Mouse (Mus musculus) naive thymus-derived CD4-positive, alpha-beta T cell, adult 2 months (primary cell): ENCODE data around the gene Slc25a12.

Source experiments
- DNase-seq: peaks from one replicate; pipeline ENCODE4 v3.0.0-alpha.2; 2011; ENCODE audit warnings: low read depth

The Slc25a12 gene

GRCm38 (mm10) chr2:71350181-71350580, 17.4 kb downstream of the Slc25a12 start:
- DNase-seq = no peak

- no peak for DNase-seq
These were observed 18.0 kb downstream of the Slc25a12 start for GRCm38 (mm10) chr2:71349511-71349910.

DNA sequence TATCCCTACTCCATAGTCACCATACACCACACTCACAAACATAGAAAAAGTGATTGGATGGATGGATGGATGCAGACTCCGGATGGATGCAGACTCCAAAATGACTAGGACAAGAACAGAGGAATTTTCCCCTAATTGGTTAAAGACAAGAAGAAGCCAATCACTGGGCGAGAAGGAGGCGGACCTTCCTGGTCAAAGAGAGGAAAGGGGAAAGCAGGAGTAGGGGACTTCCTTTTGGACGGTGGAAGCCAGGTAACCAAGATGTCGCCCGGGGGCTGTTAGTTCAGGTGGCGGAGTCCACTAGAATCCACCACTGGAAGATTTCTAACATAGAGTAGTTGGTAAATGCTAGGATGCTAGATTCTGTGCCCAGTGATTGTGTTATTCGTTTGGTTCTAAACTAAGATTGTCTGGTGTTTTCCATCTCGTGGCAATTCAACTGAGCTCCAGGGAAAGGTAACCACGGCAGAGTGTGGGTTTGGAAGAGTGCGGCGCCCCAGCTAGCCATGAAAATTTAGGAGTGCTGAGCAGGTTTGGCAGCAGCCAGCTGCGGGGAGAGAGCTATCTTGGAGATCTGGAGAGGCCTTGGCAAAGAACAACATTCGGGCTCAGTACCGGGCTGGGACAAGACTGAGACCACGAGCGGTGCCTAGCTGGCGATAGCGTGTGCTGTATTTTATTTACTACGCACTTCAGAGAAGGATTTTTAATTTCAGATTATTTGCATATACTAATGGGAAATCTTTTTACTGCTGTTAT, 19.6 kb downstream of the Slc25a12 start:
- no peak for DNase-seq

GRCm38 (mm10) chr2:71347160-71347559, 20.4 kb downstream of the Slc25a12 start:
- DNase-seq = no peak

DNA sequence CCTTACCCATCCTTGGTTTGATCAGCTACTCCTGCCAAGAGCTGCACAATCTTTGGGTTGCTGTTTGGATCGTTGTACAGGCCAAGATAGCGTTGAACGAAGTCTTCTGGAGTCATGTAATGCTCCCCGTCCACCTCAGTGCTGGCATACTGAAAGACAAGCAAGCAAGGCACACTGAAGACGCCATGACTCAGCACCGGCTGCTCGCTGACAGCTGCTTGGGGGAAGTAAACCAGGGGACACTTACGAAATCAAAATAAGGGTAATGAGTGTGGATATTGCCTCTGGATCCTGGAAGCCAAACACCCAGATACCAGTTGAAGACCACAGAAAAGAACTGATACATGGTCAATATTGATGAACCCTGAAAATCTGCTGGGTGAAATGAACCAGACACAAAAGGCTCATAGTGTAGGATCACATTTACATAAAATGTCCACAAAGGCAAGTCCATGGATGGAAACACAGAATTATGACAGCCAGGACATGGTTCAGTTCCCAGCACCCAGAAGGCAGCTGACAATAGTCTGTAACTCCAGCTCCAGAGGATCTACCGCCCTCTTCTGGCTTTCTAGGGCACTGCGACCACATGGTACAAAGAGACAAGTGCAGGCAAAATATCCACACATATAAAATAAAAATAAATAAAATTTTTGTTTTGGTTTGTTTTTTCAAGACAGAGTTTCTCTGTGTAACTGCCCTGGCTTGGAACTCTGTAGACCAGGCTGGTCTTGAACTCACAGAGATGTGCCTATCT, 23.5 kb downstream of the Slc25a12 start:
- DNase-seq = no peak

DNA sequence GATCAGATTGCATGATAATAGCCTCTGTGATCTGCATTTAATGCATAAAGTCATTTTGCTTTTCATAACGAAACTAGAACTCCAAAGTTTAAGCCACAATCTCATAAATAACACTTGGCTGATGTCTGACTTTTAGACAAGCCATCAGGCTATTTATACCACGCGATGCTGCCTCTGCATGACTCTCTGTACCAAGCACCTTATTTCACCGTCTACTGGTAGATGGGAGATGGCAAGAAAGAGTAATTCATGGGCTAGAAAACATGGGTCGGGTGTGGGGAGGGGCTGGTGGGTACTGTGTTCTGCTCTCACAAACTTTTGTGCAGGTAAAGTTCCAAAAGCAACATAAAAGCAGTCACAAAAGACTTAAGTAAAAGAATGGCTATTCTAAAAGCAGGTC, 27.4 kb downstream of the Slc25a12 start:
- no peak for DNase-seq

DNA sequence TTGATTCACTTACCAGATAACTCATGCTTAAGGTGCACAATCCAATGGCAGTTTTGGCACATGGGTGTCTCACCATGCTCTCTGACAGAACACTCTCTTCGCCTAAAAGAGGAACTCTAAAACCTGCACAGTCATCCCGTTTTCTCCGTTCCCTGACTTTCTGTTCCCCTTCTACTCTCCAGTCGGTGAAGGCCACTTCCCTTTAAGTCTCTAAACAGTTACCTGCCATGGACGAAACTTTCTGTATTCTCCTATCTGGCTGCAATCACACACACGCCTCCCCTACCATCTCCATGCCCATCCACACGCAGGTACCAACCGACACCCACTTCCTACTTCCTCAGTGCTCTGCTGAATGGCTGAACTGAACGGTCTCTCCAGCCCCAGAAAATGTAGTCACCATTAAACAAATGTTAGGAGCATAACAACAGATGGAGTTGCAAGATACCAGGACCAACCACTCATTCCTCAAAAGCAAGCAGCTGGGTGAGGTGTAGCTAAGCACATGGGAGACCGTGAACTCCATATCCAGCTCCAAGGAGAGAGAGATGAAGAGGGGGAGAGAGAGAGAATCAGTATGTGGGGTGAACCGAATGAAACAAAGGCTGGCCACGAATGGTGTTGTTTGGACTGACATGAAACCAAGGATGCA, 29.3 kb downstream of the Slc25a12 start:
- DNase-seq = no peak

DNA sequence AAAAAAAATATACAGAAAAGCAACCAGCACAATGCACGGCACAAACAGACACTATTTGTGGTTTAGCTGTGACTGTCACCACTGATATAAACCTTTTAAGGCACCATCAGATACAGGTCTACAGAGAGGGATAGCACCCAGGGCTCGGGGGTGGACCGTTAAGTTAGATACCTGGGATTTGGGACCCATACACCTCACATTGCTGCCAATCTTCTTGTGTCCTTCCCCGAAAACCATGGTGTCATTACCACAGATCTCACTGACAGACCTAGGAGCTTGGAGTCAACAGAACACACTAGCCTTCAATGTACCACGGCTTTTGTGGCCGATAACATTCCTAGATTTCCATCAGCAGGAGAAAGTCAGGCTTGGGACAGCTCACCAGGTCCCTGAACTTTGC, 30.9 kb downstream of the Slc25a12 start:
- DNase-seq = no peak

DNA sequence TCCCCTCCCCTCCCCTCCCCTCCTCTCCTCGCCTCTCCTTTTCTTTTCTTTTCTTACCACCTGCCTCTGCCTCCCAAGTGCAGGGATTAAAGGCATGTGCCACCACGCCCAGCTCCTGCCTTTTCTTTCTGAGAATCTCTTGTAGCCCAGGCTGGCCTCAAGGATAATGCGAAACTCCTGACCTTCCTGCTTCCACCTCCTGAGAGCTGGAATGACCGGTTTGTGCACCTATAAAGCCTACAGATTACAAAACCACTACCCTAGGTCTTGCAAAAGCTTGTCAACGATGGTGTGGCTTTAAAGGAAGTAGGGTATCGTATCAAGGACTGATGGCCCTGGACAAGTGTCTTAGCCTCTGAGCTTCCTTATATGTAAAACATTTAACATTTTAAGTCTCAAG, 31.3 kb downstream of the Slc25a12 start:
- DNase-seq = no peak

- no peak for DNase-seq
These were observed 33.3 kb downstream of the Slc25a12 start for GRCm38 (mm10) chr2:71333986-71334822.

DNA sequence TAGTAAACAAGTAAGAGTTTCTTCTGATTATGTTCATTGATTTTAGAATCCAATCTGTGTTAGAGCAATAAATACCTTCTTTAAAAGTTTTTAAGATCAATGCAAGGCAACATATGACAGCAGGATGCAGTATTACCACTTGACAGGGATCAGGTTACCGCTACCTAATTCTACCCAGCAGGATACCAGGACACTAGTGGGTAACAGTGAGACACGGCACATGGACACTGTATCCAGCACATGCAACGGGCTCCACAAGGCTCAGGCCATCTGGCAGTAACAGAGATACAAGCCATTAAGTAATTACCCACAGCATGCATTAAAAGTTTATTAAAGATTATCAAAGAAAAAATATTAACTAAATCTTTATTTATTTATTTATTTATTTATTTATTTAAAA, 37.8 kb downstream of the Slc25a12 start:
- DNase-seq = no peak

GRCm38 (mm10) chr2:71328391-71329160, 39.0 kb downstream of the Slc25a12 start:
- DNase-seq = no peak

DNA sequence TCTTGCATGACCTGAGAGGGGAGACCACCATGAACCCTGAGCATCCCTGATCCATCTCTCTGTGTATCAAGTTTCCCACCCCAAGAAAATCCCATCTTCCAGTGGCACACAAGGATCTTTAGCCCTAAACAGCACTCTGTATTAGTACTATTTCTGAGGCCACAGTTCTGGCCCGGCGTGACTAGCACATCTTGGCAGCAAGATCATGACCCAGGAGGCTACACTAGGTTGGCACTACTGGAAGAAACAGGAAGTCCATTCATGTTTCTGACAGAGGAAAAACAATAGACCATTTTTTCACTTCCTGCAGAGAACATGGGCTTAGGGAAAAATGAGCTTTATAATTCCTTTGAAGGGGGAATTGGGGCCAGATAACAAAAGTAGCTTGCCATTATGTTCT, 39.8 kb downstream of the Slc25a12 start:
- DNase-seq = no peak

- no peak for DNase-seq
These were observed 40.6 kb downstream of the Slc25a12 start for GRCm38 (mm10) chr2:71326766-71327464.

DNA sequence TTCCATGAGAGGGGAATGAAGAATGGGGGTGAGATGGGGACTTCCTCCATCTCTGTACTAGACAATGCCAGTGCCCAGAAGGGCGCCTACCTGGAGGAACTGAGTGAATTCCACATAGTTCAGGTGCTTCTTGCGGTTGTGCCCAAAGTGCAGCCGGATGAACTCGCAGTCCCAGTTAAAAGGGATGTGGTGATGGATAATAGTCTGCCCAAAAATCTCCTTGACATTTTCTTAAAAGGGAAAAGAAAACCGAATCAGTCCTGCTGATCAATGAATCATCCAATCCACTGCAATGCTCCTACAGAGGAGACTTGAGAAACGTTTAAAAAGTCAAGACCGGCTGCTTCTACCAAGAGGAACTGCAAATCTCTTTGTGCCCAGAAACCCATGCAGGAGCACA, 43.7 kb downstream of the Slc25a12 start:
- DNase-seq = no peak

DNA sequence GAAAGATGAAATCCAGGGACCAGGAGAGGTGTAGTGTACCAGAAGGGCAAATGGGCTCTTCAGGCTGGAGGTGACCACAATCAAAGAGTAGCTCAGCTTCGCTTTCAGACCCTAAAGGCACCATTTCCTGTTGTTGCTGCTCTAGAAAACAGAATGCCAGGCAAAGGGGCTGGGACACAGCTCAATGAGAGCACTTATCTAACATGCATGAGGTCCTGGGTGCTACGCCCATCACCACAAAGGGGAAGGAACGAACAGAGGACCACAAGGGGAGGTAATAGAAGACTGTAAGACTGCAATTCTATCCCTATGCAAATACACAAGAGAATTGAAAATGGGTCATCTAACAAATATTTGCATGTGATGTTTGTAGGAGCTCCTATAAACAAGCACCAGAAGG, 46.1 kb downstream of the Slc25a12 start:
- no peak for DNase-seq

DNA sequence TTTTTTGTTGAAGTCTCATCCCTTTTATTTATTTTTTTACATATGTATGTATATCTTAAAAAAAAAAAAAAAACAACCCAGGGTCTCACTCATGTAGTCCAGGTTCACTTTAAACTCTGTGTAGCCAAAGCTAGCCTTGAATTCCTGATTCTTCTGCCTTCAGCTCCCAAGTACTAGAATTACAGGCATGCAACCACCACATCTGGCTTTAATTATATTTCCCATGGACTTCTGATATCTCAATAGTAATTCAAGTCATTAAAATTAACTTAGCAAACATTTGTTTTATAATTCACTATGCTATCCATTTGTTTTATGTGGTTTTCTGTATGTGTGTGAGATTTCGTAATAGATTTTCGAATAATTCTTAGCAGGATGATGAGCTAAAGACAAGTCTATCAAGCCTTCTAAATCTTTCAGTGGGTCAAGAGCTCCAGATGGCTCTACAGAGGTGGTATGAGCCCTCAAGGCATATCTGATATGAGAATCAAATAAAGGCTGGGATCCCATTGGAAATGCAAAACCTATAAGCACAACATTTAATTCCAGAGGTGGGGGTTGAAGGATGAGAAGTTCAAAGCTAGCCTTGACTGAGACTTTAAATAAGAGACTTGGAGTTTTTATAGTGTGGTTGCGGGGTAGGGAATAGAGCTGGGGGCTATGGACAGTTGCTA, 51.3 kb downstream of the Slc25a12 start:
- DNase-seq = no peak

DNA sequence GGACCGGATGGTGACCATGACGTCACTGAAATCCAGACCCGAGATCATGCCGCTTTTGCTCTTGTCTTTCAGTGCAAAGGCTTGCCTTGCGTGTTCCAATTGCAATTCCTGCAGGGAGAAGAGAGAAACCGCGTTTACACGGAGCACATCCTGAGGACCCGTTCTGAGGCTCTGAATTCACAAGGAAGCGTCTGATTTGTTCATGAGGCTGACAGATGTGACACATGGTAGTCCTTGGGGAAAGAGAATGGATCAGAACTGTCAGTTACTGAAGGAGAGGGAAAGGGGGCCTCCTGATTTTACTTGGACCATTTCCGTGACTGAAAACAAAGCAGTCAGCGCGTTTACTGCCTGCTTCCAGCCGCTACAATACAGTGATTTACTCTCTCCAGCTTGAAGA, 52.5 kb downstream of the Slc25a12 start:
- no peak for DNase-seq

- DNase-seq = no peak
These were observed 53.5 kb downstream of the Slc25a12 start for GRCm38 (mm10) chr2:71314080-71314479.

DNA sequence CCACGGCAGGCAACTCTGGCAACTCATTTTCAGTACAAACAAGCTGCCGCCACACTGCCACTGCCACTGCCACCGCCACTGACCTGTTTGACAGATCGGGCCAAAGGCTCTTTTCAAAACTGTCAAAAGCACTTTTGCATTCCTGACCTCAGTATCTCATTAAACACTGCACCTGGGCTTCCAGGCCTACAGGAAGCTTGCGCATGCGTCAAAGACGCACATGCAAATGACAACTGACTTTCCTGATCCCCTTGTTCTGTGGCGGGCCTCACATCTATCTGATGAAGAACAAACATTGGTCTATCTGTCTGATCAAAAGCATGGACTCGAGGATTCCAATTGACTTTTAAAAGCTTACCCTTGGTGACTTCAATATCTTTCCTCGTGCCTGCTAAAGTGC, 55.5 kb downstream of the Slc25a12 start:
- DNase-seq = no peak
